Mouse (Mus musculus) kidney, postnatal 0 days (tissue): ENCODE results near the gene Gm2163. TPM values are rescaled to one million over a fixed set of nuclear protein-coding genes. Genes with fewer than 3 reads are reported as not detected.
"Not testable (repeated sequence)": the region's sequence is repeated elsewhere in the genome, so short reads cannot be mapped to it uniquely, and the experiment has no call there.

Experiments used
- ATAC-seq: fragments of 200-750 bp; cut with Nextera tagmentation; replicated peaks from 2 replicates; pipeline ENCODE4 v1.8.0; 2017; ENCODE audit warnings: low read depth, moderate number of reproducible peaks, moderate TSS enrichment, moderate library complexity; ENCODE audit not compliant: low FRiP score
- DNase-seq: peaks from one replicate; pipeline ENCODE4 v3.0.0-alpha.2; 2016; ENCODE audit warnings: low spot score
- H3K27ac ChIP-seq: fragments of 300-500 bp; sonication (generic); 2 replicates; pipeline ENCODE4 v1.5.1; 2014; ENCODE audit warnings: mild to moderate bottlenecking
- H3K27me3 ChIP-seq: fragments of 300-500 bp; sonication (generic); 2 replicates; pipeline ENCODE4 v1.6.1; 2014; ENCODE audit warnings: low read length, mixed read lengths; ENCODE audit not compliant: insufficient read depth
- H3K36me3 ChIP-seq: fragments of 300-500 bp; sonication (generic); 2 replicates; pipeline ENCODE4 v1.6.1; 2014; ENCODE audit warnings: low read length, mixed read lengths; ENCODE audit not compliant: insufficient read depth
- H3K4me1 ChIP-seq: fragments of 300-500 bp; sonication (generic); replicated peaks from 2 replicates; pipeline ENCODE4 v1.6.1; 2014; ENCODE audit warnings: antibody characterized with exemption, low read length, mixed read lengths; ENCODE audit not compliant: insufficient read depth
- H3K4me2 ChIP-seq: fragments of 300-500 bp; sonication (generic); 2 replicates; pipeline ENCODE4 v1.6.1; 2014; ENCODE audit warnings: mild to moderate bottlenecking, low read length, moderate library complexity, mixed read lengths
- H3K4me3 ChIP-seq: fragments of 300-500 bp; sonication (generic); replicated peaks from 2 replicates; pipeline ENCODE4 v1.5.1; 2014; ENCODE audit warnings: low read depth, low read length
- H3K9ac ChIP-seq: fragments of 300-500 bp; sonication (generic); 2 replicates; pipeline ENCODE4 v1.6.1; 2014; ENCODE audit warnings: low read depth, low read length
- H3K9me3 ChIP-seq: fragments of 300-500 bp; sonication (generic); replicated peaks from 2 replicates; pipeline ENCODE4 v1.6.1; 2016; ENCODE audit warnings: low read length, inconsistent platforms, mixed read lengths
- WGBS: fragments of 180-500 bp; shearing (Covaris S2); extraction: QIAGEN DNeasy Blood & Tissue Kit; methylation state at CpG from one replicate; pipeline ENCODE4 v1.1.7; 2014; 5-methylcytosine and 5-hydroxymethylcytosine counted together
- polyA plus RNA-seq: library from polyadenylated mRNA; unstranded; fragments of >200 nt; fragmentation: Nextera tagmentation; extraction: Ambion mirVana; gene quantifications from 2 replicates; pipeline ENCODE4 v1.2.1, GENCODE M21; 2015

The Gm2163 gene
- 0.04 and 0.05 TPM in 2 replicates for polyA plus RNA-seq

DNA sequence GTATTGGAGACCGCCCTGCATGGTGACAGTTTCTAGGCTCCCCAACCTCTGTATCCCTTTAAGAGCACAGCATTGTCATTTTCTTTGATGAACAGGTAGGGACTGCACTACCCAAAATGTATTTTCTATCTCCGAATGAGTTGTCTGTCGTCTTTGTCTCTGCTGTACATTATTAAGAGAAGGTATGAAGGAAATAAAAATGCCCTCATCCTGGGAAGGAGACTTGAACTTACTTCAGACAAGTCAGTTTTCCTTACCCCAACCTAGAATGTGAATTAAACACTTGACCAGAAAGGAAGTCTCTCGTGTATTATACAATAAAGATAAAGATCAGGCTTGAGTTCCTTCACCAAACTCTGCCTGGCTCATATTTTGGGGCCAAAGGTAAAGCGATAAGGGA is at the start of gene Gm2163:
Gene Gm2163 (plus strand): TSS at position 301 of the 400 bp plus-strand sequence.
- not testable (repeated sequence) for H3K27me3 ChIP-seq, ATAC-seq, H3K4me3 ChIP-seq, DNase-seq, H3K9ac ChIP-seq, H3K9me3 ChIP-seq, H3K36me3 ChIP-seq, H3K4me1 ChIP-seq, H3K4me2 ChIP-seq, H3K27ac ChIP-seq
- no CpG with 5 or more reads among the region's 5 CpGs for WGBS

DNA sequence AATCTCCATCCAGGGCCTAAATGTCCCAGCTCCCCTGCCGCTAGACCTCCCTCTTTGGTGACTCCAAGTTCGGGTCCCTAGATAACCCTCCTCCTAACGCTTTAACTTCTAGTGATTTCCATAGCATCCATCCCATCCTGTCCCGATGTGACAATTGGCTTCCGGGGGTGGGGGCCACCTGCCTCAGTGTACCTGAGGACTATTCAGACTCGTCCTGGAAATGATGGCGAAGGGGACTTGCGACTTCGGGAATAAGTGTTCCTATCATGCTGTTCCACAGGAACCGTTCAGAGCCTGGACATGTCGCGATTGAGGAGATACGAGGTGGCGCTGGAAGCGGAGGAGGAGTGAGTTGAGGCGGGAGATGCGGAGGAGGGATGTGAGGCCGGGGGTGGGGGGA is 27.5 kb upstream of the Gm2163 start, which contains the start of gene Gm21586:
Gene Gm21586 (plus strand): TSS at position 301 of the 400 bp plus-strand sequence.
- not testable (repeated sequence) for ATAC-seq
- WGBS = no CpG with 5 or more reads among the region's 18 CpGs

DNA sequence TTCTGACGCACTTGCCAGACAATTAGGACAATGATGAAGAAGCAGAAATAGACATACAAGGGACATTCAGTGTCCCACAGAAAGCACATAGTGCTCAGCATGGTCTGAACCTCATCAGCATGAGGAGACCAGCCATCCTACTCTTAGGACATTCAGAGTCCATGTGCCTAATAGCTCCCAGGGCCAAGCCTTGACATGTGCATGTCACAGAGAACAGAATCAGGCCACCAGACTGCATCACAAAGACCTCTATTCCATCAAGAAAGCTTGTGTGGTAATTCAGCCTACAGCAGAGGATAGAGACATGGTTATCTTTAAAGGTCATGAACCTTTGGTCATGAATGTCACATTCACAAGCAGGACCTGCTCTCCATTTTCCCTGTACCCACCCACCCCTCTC is 61.5 kb downstream of the Gm2163 start, which contains the start of gene Fam205a2:
Gene Fam205a2 (minus strand): TSS at position 101 of the 400 bp plus-strand sequence.
- not testable (repeated sequence) for H3K9me3 ChIP-seq, H3K4me1 ChIP-seq, H3K4me3 ChIP-seq, DNase-seq, H3K9ac ChIP-seq, ATAC-seq, H3K27me3 ChIP-seq, H3K4me2 ChIP-seq, H3K36me3 ChIP-seq, H3K27ac ChIP-seq
- no CpG with 5 or more reads among the region's 1 CpGs for WGBS

More for the DNA sequence above, 27.5 kb upstream of the Gm2163 start, which contains the start of gene Gm21586:
- DNase-seq, H3K27ac ChIP-seq, H3K36me3 ChIP-seq, H3K4me1 ChIP-seq, H3K9me3 ChIP-seq, H3K27me3 ChIP-seq, H3K4me2 ChIP-seq, H3K9ac ChIP-seq, H3K4me3 ChIP-seq: not testable (repeated sequence)

DNA sequence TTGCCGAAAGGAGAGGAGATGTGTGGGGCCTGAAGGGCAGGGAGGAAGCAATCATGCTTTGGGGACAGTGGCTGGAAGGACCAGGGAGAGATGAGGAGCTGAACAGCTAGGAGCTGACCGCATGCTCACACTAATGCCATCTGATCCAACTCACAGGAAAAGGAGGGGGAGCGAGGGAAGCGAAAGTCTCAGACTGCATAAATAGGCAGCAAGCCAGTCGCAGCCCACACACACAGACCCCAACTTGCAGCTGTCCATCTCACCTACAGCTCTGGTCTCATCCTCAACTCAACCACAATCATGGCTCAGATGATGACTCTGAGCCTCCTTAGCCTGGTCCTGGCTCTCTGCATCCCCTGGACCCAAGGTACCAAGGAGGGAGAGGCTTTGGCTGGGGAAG is 145.3 kb downstream of the Gm2163 start, which contains the start of gene Gm10591:
Gene Gm10591 (plus strand): TSS at position 301 of the 400 bp plus-strand sequence.
- DNase-seq, H3K27me3 ChIP-seq, H3K4me1 ChIP-seq, H3K9me3 ChIP-seq, H3K36me3 ChIP-seq, H3K4me2 ChIP-seq, ATAC-seq, H3K9ac ChIP-seq, H3K27ac ChIP-seq, H3K4me3 ChIP-seq: not testable (repeated sequence)
- WGBS = no CpG with 5 or more reads among the region's 5 CpGs

DNA sequence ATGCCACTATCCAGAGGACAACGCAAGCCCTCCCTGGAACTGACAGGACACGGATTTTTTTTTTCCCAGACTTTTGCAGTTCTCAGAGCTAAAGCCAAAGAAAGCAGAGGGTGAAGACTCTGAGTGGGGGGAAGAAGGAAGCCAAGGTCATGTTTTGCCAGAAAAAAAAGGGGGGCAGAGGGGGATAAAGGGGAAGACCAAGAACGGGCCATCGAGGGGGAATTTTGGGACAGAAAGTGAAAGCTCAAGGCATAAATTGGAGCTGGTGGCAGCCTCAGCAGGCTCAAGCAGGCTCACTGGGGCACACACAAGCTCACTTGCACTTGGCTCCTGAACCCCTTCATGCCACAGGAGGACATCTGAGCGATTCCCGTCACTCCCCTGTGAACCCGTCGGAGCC is 162.9 kb downstream of the Gm2163 start, which contains the start of gene Gm2564:
Gene Gm2564 (plus strand): TSS at position 301 of the 400 bp plus-strand sequence.
- H3K27ac ChIP-seq, H3K4me3 ChIP-seq, DNase-seq, ATAC-seq, H3K27me3 ChIP-seq, H3K9me3 ChIP-seq, H3K4me1 ChIP-seq, H3K4me2 ChIP-seq, H3K9ac ChIP-seq, H3K36me3 ChIP-seq: not testable (repeated sequence)
- WGBS = no CpG with 5 or more reads among the region's 8 CpGs

Other genes starting within 250 kb of the Gm2163 start
- not detected in 2 replicates for gene Gm10600, start 226.1 kb upstream of the Gm2163 start, polyA plus RNA-seq
- 0.89 TPM in 1 of 2 replicates, not detected in the other for gene Ccl21b, start 211.0 kb upstream of the Gm2163 start, polyA plus RNA-seq
- not detected in 2 replicates for gene Gm21953, start 172.5 kb upstream of the Gm2163 start, polyA plus RNA-seq
- gene Fam205a3, start 148.4 kb upstream of the Gm2163 start, polyA plus RNA-seq = not detected in 2 replicates
- gene Gm21586, start 27.4 kb upstream of the Gm2163 start, polyA plus RNA-seq = not detected in 2 replicates
- gene Fam205a2, start 61.4 kb downstream of the Gm2163 start, polyA plus RNA-seq = not detected in 2 replicates
- gene Gm10591, start 145.4 kb downstream of the Gm2163 start, polyA plus RNA-seq = 0.89 TPM in 1 of 2 replicates, not detected in the other
- 0.70 and 0.72 TPM in 2 replicates for gene Gm2564, start 163.0 kb downstream of the Gm2163 start, polyA plus RNA-seq
- not detected in 2 replicates for gene Ccl27b, start 188.5 kb downstream of the Gm2163 start, polyA plus RNA-seq
- gene Il11ra2, start 195.1 kb downstream of the Gm2163 start, polyA plus RNA-seq = not detected in 2 replicates